22 mouse cellular contexts compared by ENCODE assay signal in genomic region chr4:103064976-103065375, GRCm38 (mm10). TPM values are rescaled to one million over a fixed set of nuclear protein-coding genes. Genes with fewer than 3 reads are reported as not detected.
DNase-seq lines count a peak whose midpoint lies in the region; ATAC-seq lines count a peak whose summit lies in the region.
"Had no signal": no experiment of that assay in that cellular context is flagged by ENCODE, and none has a peak within 500 bp of the region (broad histone marks: within the 10 kb centered on the region; RNA-seq: fewer than 3 reads in every experiment).

No protein-coding gene starts in this region.

- 0 out of 2 replicates have a peak, but pooled peaks have one; percentile 25 for ATAC-seq in common myeloid progenitor, adult 5-6 weeks (replicated peaks; ENCODE audit: low read depth, poor library complexity, severe bottlenecking)
- ATAC-seq: forebrain, embryonic 15.5 days had no signal

- peak; percentile 4 for DNase-seq in 416B (ENCODE audit: low read depth)
- peak; percentile 91 for DNase-seq in thymus, postnatal 0 days (ENCODE audit: low spot score)
- DNase-seq in thymus, postnatal 36 days: peak; percentile 50 to 74
- DNase-seq in adrenal gland, postnatal 25 days: no peak
- no peak for DNase-seq in natural killer cell, adult 2 months (ENCODE audit: low spot score in 2 of 2)
- no peak for DNase-seq in spleen, postnatal 36 days (ENCODE audit: low spot score in 2 of 2)
- DNase-seq: adrenal gland, adult 8-10 months; cerebellum, adult 11 months; cerebellum, adult 8-10 months; cerebellum, postnatal 14 days; gastrocnemius, postnatal 10 days; heart, adult 2 months; heart, postnatal 14 days had no signal

RNA-seq across cellular contexts. Expression of gene Insl5, which starts 38.3 kb away (rescaled TPM):
- not detected in 2 replicates for total RNA-seq in common myeloid progenitor, adult 5-6 weeks (2017)
- 13.6 and 17.9 TPM in 2 replicates for polyA plus RNA-seq in thymus, postnatal 0 days (2015; fragmentation: Nextera tagmentation; extraction: Ambion mirVana)
- not detected in 2 replicates for total RNA-seq in adrenal gland, postnatal 25 days (2021)
- total RNA-seq: adrenal gland, adult 8-10 months; adrenal gland, postnatal 4 days; CH12.LX; gastrocnemius, postnatal 10 days; heart, adult 2 months; heart, postnatal 14 days; hematopoietic stem cell, adult 5-6 weeks had no signal
- polyA plus RNA-seq: forebrain, embryonic 11.5 days; forebrain, embryonic 15.5 days; gonadal fat pad, adult 2 months; heart, adult 2 months; heart, embryonic 15.5 days; hindbrain, embryonic 13.5 days had no signal

RNA-seq across cellular contexts. Expression of gene Mier1, which starts 49.2 kb away (rescaled TPM):
- 89.1 and 119 TPM in 2 replicates for total RNA-seq in common myeloid progenitor, adult 5-6 weeks (2017)
- 116 and 169 TPM in 2 replicates for polyA plus RNA-seq in thymus, postnatal 0 days (2015; fragmentation: Nextera tagmentation; extraction: Ambion mirVana)
- 77.1 and 80.1 TPM in 2 replicates for total RNA-seq in adrenal gland, postnatal 25 days (2021)

RNA-seq across cellular contexts. Expression of gene Wdr78, which starts 49.4 kb away (rescaled TPM):
- 6.3 and 6.5 TPM in 2 replicates for total RNA-seq in common myeloid progenitor, adult 5-6 weeks (2017)
- polyA plus RNA-seq in thymus, postnatal 0 days (2015; fragmentation: Nextera tagmentation; extraction: Ambion mirVana): 8.8 and 10.6 TPM in 2 replicates
- 6.3 and 8.6 TPM in 2 replicates for total RNA-seq in adrenal gland, postnatal 25 days (2021)

Comparison
In these comparisons a context has a peak if more than half of its experiments do, and no peak if none do; other contexts are left out.
1. DNase-seq: peak in 416B (single experiment), thymus, postnatal 0 days (single experiment) and thymus, postnatal 36 days (2 of 2); none in adrenal gland, postnatal 25 days (single experiment), natural killer cell, adult 2 months (0 of 2) and spleen, postnatal 36 days (0 of 2).